Mouse (Mus musculus): ENCODE results near the gene Sesn1. TPM values are rescaled to one million over a fixed set of nuclear protein-coding genes. Genes with fewer than 3 reads are reported as not detected.

Sesn1 gene
- polyA plus RNA-seq, 1 experiment, result 16.2 TPM

GRCm38 (mm10) chr10:41912290-41912994, 102.7 kb downstream of the Sesn1 start:
- Histone ChIP-seq H3K36me3 (ENCODE audit: control insufficient read depth, insufficient read depth, low read length, poor library complexity, severe bottlenecking) (no peaks in the 10 kb centered on the region), H3K4me1 (ENCODE audit: control insufficient read depth, insufficient read depth, low read length) (no peaks in the 10 kb centered on the region), H3K27ac (ENCODE audit: insufficient read depth, low read length) (no peak overlapping the region), H3K4me3 (ENCODE audit: low read depth, low read length) (no peak overlapping the region), H3K9me3 (replicated peaks; ENCODE audit: control insufficient read depth, insufficient read depth, low read length, poor library complexity, severe bottlenecking) (no peaks in the 10 kb centered on the region), H3K9ac (ENCODE audit: low read depth, poor library complexity, severe bottlenecking) (no peak overlapping the region), H3K27me3 (ENCODE audit: control insufficient read depth, insufficient read depth, low read length, poor library complexity, severe bottlenecking) (no peaks in the 10 kb centered on the region)
- TF ChIP-seq EP300 (IDR thresholded peaks at IDR 0.05; ENCODE audit: insufficient read depth, low read depth, low read length), result no peak
- TF ChIP-seq POLR2A (IDR thresholded peaks at IDR 0.05; ENCODE audit: insufficient read depth, low read length), result no peak
- no peak for TF ChIP-seq CTCF (IDR thresholded peaks at IDR 0.05; ENCODE audit: low read depth, low read length)

GRCm38 (mm10) chr10:41926726-41927125, 117.0 kb downstream of the Sesn1 start:
- Histone ChIP-seq H3K4me1 (ENCODE audit: control insufficient read depth, insufficient read depth, low read length) (no peaks in the 10 kb centered on the region), H3K27me3 (ENCODE audit: control insufficient read depth, insufficient read depth, low read length, poor library complexity, severe bottlenecking) (no peaks in the 10 kb centered on the region), H3K36me3 (ENCODE audit: control insufficient read depth, insufficient read depth, low read length, poor library complexity, severe bottlenecking) (no peaks in the 10 kb centered on the region), H3K9ac (ENCODE audit: low read depth, poor library complexity, severe bottlenecking) (no peak overlapping the region), H3K4me3 (ENCODE audit: low read depth, low read length) (no peak overlapping the region), H3K9me3 (replicated peaks; ENCODE audit: control insufficient read depth, insufficient read depth, low read length, poor library complexity, severe bottlenecking) (no peaks in the 10 kb centered on the region), H3K27ac (ENCODE audit: insufficient read depth, low read length) (no peak overlapping the region)
- TF ChIP-seq CTCF (IDR thresholded peaks at IDR 0.05; ENCODE audit: low read depth, low read length), result no peak
- no peak for TF ChIP-seq EP300 (IDR thresholded peaks at IDR 0.05; ENCODE audit: insufficient read depth, low read depth, low read length)
- TF ChIP-seq POLR2A (IDR thresholded peaks at IDR 0.05; ENCODE audit: insufficient read depth, low read length), result no peak

- TF ChIP-seq CTCF (IDR thresholded peaks at IDR 0.05; ENCODE audit: low read depth, low read length) (no peak), POLR2A (IDR thresholded peaks at IDR 0.05; ENCODE audit: insufficient read depth, low read length) (no peak), EP300 (IDR thresholded peaks at IDR 0.05; ENCODE audit: insufficient read depth, low read depth, low read length) (no peak)
- H3K4me3 ChIP-seq (ENCODE audit: low read depth, low read length), result no peak overlapping the region
These were observed 121.2 kb downstream of the Sesn1 start for GRCm38 (mm10) chr10:41930966-41931365.

GRCm38 (mm10) chr10:41931962-41932361, 122.2 kb downstream of the Sesn1 start:
- TF ChIP-seq POLR2A (IDR thresholded peaks at IDR 0.05; ENCODE audit: insufficient read depth, low read length) (no peak), EP300 (IDR thresholded peaks at IDR 0.05; ENCODE audit: insufficient read depth, low read depth, low read length) (no peak), CTCF (IDR thresholded peaks at IDR 0.05; ENCODE audit: low read depth, low read length) (no peak)
- H3K4me3 ChIP-seq (ENCODE audit: low read depth, low read length), result no peak overlapping the region
- no peaks in the 10 kb centered on the region for H3K9me3 ChIP-seq (replicated peaks; ENCODE audit: control insufficient read depth, insufficient read depth, low read length, poor library complexity, severe bottlenecking)
- no peak overlapping the region for H3K9ac ChIP-seq (ENCODE audit: low read depth, poor library complexity, severe bottlenecking)
- H3K36me3 ChIP-seq (ENCODE audit: control insufficient read depth, insufficient read depth, low read length, poor library complexity, severe bottlenecking), result no peaks in the 10 kb centered on the region
- no peak overlapping the region for H3K27ac ChIP-seq (ENCODE audit: insufficient read depth, low read length)
- H3K27me3 ChIP-seq (ENCODE audit: control insufficient read depth, insufficient read depth, low read length, poor library complexity, severe bottlenecking), result no peaks in the 10 kb centered on the region
- H3K4me1 ChIP-seq (ENCODE audit: control insufficient read depth, insufficient read depth, low read length), result no peaks in the 10 kb centered on the region

More at GRCm38 (mm10) chr10:41930966-41931365, 121.2 kb downstream of the Sesn1 start:
- no peak overlapping the region for H3K9ac ChIP-seq (ENCODE audit: low read depth, poor library complexity, severe bottlenecking)
- H3K27me3 ChIP-seq (ENCODE audit: control insufficient read depth, insufficient read depth, low read length, poor library complexity, severe bottlenecking), result no peaks in the 10 kb centered on the region
- H3K27ac ChIP-seq (ENCODE audit: insufficient read depth, low read length), result no peak overlapping the region
- no peaks in the 10 kb centered on the region for H3K4me1 ChIP-seq (ENCODE audit: control insufficient read depth, insufficient read depth, low read length)
- H3K36me3 ChIP-seq (ENCODE audit: control insufficient read depth, insufficient read depth, low read length, poor library complexity, severe bottlenecking), result no peaks in the 10 kb centered on the region
- H3K9me3 ChIP-seq (replicated peaks; ENCODE audit: control insufficient read depth, insufficient read depth, low read length, poor library complexity, severe bottlenecking), result no peaks in the 10 kb centered on the region

- no peaks in the 10 kb centered on the region for H3K4me1 ChIP-seq (ENCODE audit: control insufficient read depth, insufficient read depth, low read length)
- H3K9ac ChIP-seq (ENCODE audit: low read depth, poor library complexity, severe bottlenecking), result no peak overlapping the region
- H3K4me3 ChIP-seq (ENCODE audit: low read depth, low read length), result no peak overlapping the region
- no peaks in the 10 kb centered on the region for H3K9me3 ChIP-seq (replicated peaks; ENCODE audit: control insufficient read depth, insufficient read depth, low read length, poor library complexity, severe bottlenecking)
- no peak for TF ChIP-seq EP300 (IDR thresholded peaks at IDR 0.05; ENCODE audit: insufficient read depth, low read depth, low read length)
- no peak for TF ChIP-seq POLR2A (IDR thresholded peaks at IDR 0.05; ENCODE audit: insufficient read depth, low read length)
- no peak for TF ChIP-seq CTCF (IDR thresholded peaks at IDR 0.05; ENCODE audit: low read depth, low read length)
- no peaks in the 10 kb centered on the region for H3K27me3 ChIP-seq (ENCODE audit: control insufficient read depth, insufficient read depth, low read length, poor library complexity, severe bottlenecking)
- no peaks in the 10 kb centered on the region for H3K36me3 ChIP-seq (ENCODE audit: control insufficient read depth, insufficient read depth, low read length, poor library complexity, severe bottlenecking)
- no peak overlapping the region for H3K27ac ChIP-seq (ENCODE audit: insufficient read depth, low read length)
These were observed 123.2 kb downstream of the Sesn1 start for GRCm38 (mm10) chr10:41932943-41933342.

- peak; percentile 74 for TF ChIP-seq CTCF (IDR thresholded peaks at IDR 0.05; ENCODE audit: low read depth, low read length)
- TF ChIP-seq EP300 (IDR thresholded peaks at IDR 0.05; ENCODE audit: insufficient read depth, low read depth, low read length), result no peak
- H3K4me3 ChIP-seq (ENCODE audit: low read depth, low read length), result no peak overlapping the region
- no peak overlapping the region for H3K9ac ChIP-seq (ENCODE audit: low read depth, poor library complexity, severe bottlenecking)
- H3K36me3 ChIP-seq (ENCODE audit: control insufficient read depth, insufficient read depth, low read length, poor library complexity, severe bottlenecking), result no peaks in the 10 kb centered on the region
- no peaks in the 10 kb centered on the region for H3K27me3 ChIP-seq (ENCODE audit: control insufficient read depth, insufficient read depth, low read length, poor library complexity, severe bottlenecking)
- H3K4me1 ChIP-seq (ENCODE audit: control insufficient read depth, insufficient read depth, low read length), result no peaks in the 10 kb centered on the region
- H3K9me3 ChIP-seq (replicated peaks; ENCODE audit: control insufficient read depth, insufficient read depth, low read length, poor library complexity, severe bottlenecking), result no peaks in the 10 kb centered on the region
- H3K27ac ChIP-seq (ENCODE audit: insufficient read depth, low read length), result no peak overlapping the region
These were observed 123.8 kb downstream of the Sesn1 start for GRCm38 (mm10) chr10:41933536-41933935.
